Mouse (Mus musculus) kidney, adult 2 months (tissue): ENCODE data around the gene Snx29.

ENCODE experiments used
- CTCF ChIP-seq: fragments of 200-500 bp; conservative IDR thresholded peaks from 2 replicates; pipeline ENCODE4 v1.5.1; 2011; ENCODE audit warnings: low read depth, mild to moderate bottlenecking, control low read depth, low read length, moderate library complexity, mixed read lengths; ENCODE audit not compliant: insufficient read depth, insufficient read length
- POLR2A ChIP-seq: fragments of 200-500 bp; IDR thresholded peaks from one replicate; pipeline ENCODE4 v1.6.1; 2011; ENCODE audit warnings: low read depth, low read length, control low read depth

- no peak for TF ChIP-seq CTCF
- TF ChIP-seq POLR2A = no peak
Measured at GRCm38 (mm10) chr16:11447905-11448304, 125.2 kb downstream of the Snx29 start.
